20 mouse cellular contexts compared by ENCODE assay signal in the genomic region with DNA sequence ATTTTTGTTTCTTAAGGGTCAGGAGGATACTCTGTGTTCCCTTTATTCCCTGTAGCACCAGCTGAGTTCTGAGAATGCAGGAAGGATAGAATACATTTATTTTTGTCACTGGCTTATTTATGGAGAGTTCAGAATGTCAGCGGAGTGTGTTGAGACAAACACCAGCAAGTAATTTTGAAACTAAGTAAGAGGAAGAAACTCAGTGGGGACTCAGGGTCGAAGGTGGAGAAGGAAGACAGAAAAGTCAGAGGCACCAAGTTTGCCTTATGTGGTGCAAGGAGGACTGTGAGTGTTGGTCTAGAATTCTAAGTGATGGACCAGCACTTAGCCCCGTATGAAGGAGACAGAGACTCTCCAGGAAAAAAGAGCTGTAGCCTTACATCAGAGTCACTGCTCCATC.
"Had no signal": no experiment of that assay in that cellular context is flagged by ENCODE, and none has a peak within 500 bp of the region (broad histone marks: within the 10 kb centered on the region; RNA-seq: fewer than 3 reads in every experiment).

No protein-coding gene starts in this region.

- H3K9ac ChIP-seq: lung, embryonic 15.5 days; midbrain, embryonic 13.5 days; midbrain, embryonic 15.5 days; neural tube, embryonic 13.5 days; neural tube, embryonic 15.5 days had no signal

- H3K9me3 ChIP-seq: lung, embryonic 15.5 days; midbrain, embryonic 13.5 days; midbrain, embryonic 15.5 days; neural tube, embryonic 13.5 days; neural tube, embryonic 15.5 days had no signal

- H3K4me2 ChIP-seq: lung, embryonic 15.5 days; midbrain, embryonic 11.5 days; midbrain, embryonic 13.5 days; midbrain, embryonic 15.5 days; neural tube, embryonic 13.5 days; neural tube, embryonic 15.5 days had no signal

- H3K4me3 ChIP-seq: lung, embryonic 15.5 days; megakaryocyte, embryonic 14.5 days; midbrain, embryonic 13.5 days; midbrain, embryonic 15.5 days; neural tube, embryonic 13.5 days; neural tube, embryonic 15.5 days had no signal

- H3K36me3 ChIP-seq: lung, embryonic 15.5 days; midbrain, embryonic 13.5 days; midbrain, embryonic 15.5 days; neural tube, embryonic 13.5 days; neural tube, embryonic 15.5 days had no signal

- DNase-seq: lung, adult 2 months; lung, postnatal 14 days; lung, postnatal 36 days; retina, postnatal 1 day; right cerebral cortex, adult 18-20 months; right cerebral cortex, postnatal 25 days; right cerebral cortex, postnatal 4 days; spleen, adult 18-20 months; thymus, adult 18-20 months; thymus, postnatal 25 days; thymus, postnatal 4 days had no signal

- H3K27ac ChIP-seq: lung, embryonic 15.5 days; macrophage; midbrain, embryonic 13.5 days; midbrain, embryonic 15.5 days; neural tube, embryonic 13.5 days; neural tube, embryonic 15.5 days had no signal

- H3K27me3 ChIP-seq: lung, embryonic 15.5 days; megakaryocyte, embryonic 14.5 days; midbrain, embryonic 13.5 days; midbrain, embryonic 15.5 days; neural tube, embryonic 13.5 days; neural tube, embryonic 15.5 days had no signal

- ATAC-seq: lung, postnatal 0 days; midbrain, embryonic 13.5 days; midbrain, embryonic 15.5 days had no signal

- H3K4me1 ChIP-seq: lung, embryonic 15.5 days; megakaryocyte, embryonic 14.5 days; midbrain, embryonic 13.5 days; midbrain, embryonic 15.5 days; neural tube, embryonic 13.5 days; neural tube, embryonic 15.5 days had no signal
